Mouse (Mus musculus): ENCODE results near the gene Col23a1.

Gene Col23a1

GRCm38 (mm10) chr11:51494178-51494577 lies 204.5 kb downstream of the Col23a1 start:
- no peak for DNase-seq

GRCm38 (mm10) chr11:51499776-51500175 lies 210.1 kb downstream of the Col23a1 start:
- DNase-seq, result no peak

- DNase-seq, result no peak
These were observed 212.7 kb downstream of the Col23a1 start for GRCm38 (mm10) chr11:51502431-51502851.

- DNase-seq, result peak in 1 of 2 experiments; percentile 4
These were observed 215.2 kb downstream of the Col23a1 start for GRCm38 (mm10) chr11:51504946-51505345.

- DNase-seq, result no peak
These were observed 218.3 kb downstream of the Col23a1 start for GRCm38 (mm10) chr11:51508053-51508452.

- no peak for DNase-seq
These were observed 219.5 kb downstream of the Col23a1 start for GRCm38 (mm10) chr11:51509211-51509610.

GRCm38 (mm10) chr11:51513019-51513418 lies 223.3 kb downstream of the Col23a1 start:
- DNase-seq, result no peak

GRCm38 (mm10) chr11:51515346-51515745 lies 225.6 kb downstream of the Col23a1 start:
- DNase-seq, result no peak

- DNase-seq, result no peak
These were observed 228.4 kb downstream of the Col23a1 start for GRCm38 (mm10) chr11:51518100-51518499.

- no peak for DNase-seq
These were observed 228.9 kb downstream of the Col23a1 start for GRCm38 (mm10) chr11:51518585-51518984.

GRCm38 (mm10) chr11:51521440-51521839 lies 231.7 kb downstream of the Col23a1 start:
- no peak for DNase-seq

- DNase-seq, result no peak
These were observed 233.5 kb downstream of the Col23a1 start for GRCm38 (mm10) chr11:51523215-51523614.

- no peak for DNase-seq
These were observed 233.9 kb downstream of the Col23a1 start for GRCm38 (mm10) chr11:51523625-51524024.

GRCm38 (mm10) chr11:51526631-51527161 lies 237.0 kb downstream of the Col23a1 start:
- DNase-seq, result no peak

GRCm38 (mm10) chr11:51533128-51533533 lies 243.4 kb downstream of the Col23a1 start:
- DNase-seq, result no peak

- DNase-seq, result peak; percentile 11 to 67
These were observed 244.6 kb downstream of the Col23a1 start for GRCm38 (mm10) chr11:51534314-51534713.

- DNase-seq, result no peak
These were observed 248.7 kb downstream of the Col23a1 start for GRCm38 (mm10) chr11:51538388-51538787.

GRCm38 (mm10) chr11:51538919-51539758 lies 249.4 kb downstream of the Col23a1 start:
- DNase-seq, result no peak

- peak; percentile 93 to 97 for DNase-seq
These were observed 250.1 kb downstream of the Col23a1 start for GRCm38 (mm10) chr11:51539759-51540282.

GRCm38 (mm10) chr11:51542424-51542823 lies 252.7 kb downstream of the Col23a1 start:
- DNase-seq, result no peak

GRCm38 (mm10) chr11:51543487-51544050 lies 253.8 kb downstream of the Col23a1 start:
- no peak for DNase-seq

- no peak for DNase-seq
These were observed 254.7 kb downstream of the Col23a1 start for GRCm38 (mm10) chr11:51544413-51544812.

GRCm38 (mm10) chr11:51545811-51546210 lies 256.1 kb downstream of the Col23a1 start:
- DNase-seq, result no peak

- DNase-seq, result no peak
These were observed 261.5 kb downstream of the Col23a1 start for GRCm38 (mm10) chr11:51551253-51551652.

All from cerebellum, postnatal 36 days (tissue).